Mouse (Mus musculus) gastrocnemius, postnatal 10 days (tissue): ENCODE results near the gene Cstb. TPM values are rescaled to one million over a fixed set of nuclear protein-coding genes. Genes with fewer than 3 reads are reported as not detected.

ENCODE experiments used
- DNase-seq: peaks from one replicate; pipeline ENCODE4 v3.0.0; 2021; ENCODE audit warnings: mixed read lengths
- microRNA-seq, 2 experiments: library from miRNA; unstranded; fragments of <30 nt; microRNA quantifications; one replicate each; pipeline ENCODE4 v1.2.0; 2021
- total RNA-seq, 2 experiments: library from RNA; stranded (reverse); gene quantifications; 2 replicates each; pipeline ENCODE4 v1.2.3; 2021

The Cstb gene
- total RNA-seq, 2 experiments from 2014 or later = 28.5 to 40.5 TPM

- no peak for DNase-seq
Observed at GRCm38 (mm10) chr10:78461767-78462166, 36.3 kb downstream of the Cstb start.

DNA sequence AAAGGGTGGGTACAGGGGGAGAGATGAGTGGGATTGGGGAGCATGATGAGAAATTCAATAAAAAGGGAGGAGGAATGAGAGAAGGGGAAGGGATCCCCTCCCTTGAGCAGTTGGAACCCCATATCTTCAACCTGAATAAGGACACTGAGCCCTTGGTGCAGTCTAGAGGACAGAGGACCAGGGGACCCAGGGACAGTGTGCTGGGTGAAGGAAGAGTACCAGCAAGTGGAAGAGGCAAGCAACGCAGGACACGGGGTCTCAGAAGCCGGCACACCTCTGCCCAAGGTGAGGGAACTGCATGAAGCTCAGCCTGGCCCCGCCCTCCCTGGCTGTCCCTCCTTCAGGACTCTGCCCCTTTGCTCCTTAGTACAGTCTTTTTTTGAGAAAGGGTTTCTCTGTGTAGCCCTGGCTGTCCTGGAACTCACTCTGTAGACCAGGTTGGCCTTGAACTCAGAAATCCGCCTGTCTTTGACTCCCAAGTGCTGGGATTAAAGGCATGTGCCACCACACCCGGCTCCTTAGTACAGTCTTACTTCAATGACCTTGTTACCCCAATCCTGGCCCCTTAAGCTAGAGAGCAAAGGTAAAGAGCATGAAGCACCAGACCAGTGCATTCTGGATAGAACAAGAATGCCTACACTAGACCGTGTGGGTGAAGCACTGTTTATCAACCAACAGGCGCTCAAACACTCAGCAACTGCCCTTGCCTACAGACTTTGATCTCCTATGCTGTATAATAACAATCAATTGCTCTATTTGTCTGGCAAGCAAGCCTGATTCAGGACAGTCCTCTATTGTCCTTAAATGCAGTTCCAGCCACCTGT, 37.7 kb downstream of the Cstb start:
- no peak for DNase-seq

- no peak for DNase-seq
Observed at GRCm38 (mm10) chr10:78463769-78464167, 38.3 kb downstream of the Cstb start.

DNA sequence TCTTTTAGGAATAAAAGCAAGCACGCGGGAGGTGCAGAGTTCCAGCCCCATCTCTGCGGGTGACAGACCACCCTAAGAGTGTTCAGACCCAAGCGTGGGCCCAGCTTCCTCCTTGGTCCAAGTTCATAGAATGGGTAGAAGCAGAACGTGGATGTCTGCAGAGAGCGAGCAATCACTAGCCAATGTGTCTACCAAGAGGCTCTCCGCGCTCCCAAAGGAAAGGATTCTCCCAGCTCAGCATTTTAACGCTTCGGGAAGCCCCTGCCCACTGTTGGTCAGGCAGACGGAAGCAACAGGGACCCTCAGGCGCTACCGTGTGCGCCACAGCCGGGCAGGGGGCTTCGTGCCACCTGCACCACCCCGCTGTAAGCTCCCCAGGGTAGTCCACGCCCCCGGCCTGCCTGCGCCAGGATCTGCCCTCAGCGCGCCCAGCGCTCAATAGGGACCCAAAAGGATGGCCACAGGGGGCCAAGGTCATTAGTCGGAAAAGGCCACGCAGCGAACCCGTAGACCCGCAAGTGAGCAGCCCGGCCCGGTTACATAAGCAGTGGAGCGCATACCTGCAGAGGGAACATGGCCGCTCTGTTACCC, 38.8 kb downstream of the Cstb start:
- no peak for DNase-seq

GRCm38 (mm10) chr10:78464792-78465207, 39.3 kb downstream of the Cstb start, which contains the start of gene Pdxk:
Gene Pdxk (minus strand): TSS chr10:78464975.
- DNase-seq = peak; percentile 91

DNA sequence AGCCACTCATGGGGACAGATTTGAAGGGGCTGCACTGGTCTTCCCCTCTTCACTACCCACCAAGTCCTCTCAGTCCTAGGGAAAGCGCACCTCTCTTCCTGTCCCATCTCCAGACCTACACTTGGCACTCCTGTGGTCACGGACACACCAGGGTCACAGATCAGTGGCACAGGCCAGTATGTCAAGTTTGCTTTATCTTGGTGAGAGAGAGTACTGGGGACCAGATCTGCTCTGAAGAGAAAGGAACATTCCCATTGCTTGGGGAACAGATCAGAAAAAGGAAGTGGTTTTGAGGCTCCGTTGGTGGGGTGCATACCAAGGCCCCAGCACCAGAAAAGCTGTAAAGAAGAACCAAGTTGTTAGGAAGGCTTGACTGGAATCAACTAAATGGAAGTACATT, 40.0 kb downstream of the Cstb start:
- DNase-seq = no peak

DNA sequence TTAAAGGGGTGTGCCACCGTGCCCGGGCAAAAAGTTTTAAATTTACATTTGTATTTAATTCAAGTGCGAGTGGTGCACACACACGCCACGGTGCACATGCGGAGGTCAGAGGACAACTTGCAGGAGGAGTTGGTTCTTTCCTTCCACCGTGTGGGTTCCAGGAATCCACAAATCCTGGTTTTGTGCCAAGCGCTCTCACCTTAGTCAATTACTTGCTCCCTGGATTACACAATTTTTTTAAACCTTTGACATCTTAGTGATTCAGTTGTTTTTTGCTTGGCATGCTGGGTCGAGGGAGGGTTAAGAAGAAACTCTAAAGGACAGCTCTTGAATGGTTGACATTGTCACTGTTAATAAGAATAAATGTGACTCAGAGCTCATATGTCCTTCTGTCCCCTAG, 41.2 kb downstream of the Cstb start:
- DNase-seq = no peak

- peak; percentile 74 for DNase-seq
Observed at GRCm38 (mm10) chr10:78467761-78468310, 42.4 kb downstream of the Cstb start.

GRCm38 (mm10) chr10:78470582-78471313, 45.3 kb downstream of the Cstb start:
- no peak for DNase-seq

- DNase-seq = no peak
Observed at GRCm38 (mm10) chr10:78472046-78472445, 46.6 kb downstream of the Cstb start.

GRCm38 (mm10) chr10:78473434-78473833, 48.0 kb downstream of the Cstb start:
- no peak for DNase-seq

DNA sequence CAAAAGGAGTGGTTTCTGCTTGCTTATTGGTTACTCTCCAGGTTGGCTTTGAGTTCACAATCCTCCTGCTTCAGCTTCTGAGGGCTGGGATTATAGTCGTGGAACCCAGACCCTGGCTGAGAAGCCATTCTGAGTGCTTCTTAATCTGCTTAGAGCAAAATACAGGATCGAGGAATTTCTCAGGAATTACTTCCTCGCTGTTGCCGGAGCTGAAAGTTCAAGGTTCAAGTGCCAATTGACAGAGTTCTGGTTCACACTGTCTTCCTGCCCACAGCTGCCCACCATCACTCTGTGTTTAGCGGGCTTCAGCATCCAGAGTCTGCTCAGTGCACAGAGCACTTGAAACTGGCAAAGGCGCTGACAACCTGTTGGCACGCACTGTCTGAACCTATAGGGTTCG, 49.3 kb downstream of the Cstb start:
- DNase-seq = no peak

DNA sequence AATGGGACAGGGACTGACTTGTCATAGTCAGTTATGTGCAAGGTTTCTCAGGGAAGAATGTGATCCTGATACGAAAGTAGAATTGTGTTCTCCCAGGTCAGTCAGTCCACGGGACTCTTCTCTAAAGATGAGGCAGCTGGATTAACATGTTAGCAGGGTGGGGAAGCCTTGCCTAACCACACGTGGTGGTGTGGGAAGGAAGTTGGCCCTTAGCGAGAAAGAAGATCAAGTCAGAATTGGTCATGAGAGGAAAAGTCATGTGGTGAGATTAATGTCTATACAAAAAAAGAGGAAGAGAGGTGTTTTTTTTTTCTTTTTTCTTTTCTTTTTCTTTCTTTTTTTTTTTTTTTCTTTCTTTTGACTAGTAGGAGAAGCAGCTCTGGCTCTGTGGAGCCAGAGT, 51.4 kb downstream of the Cstb start:
- no peak for DNase-seq

Small RNA genes lying within 50 kb of the gene (microRNA-seq; reads per million reads assigned to microRNA genes)
- gene Mir6410 (0 reads per million in 2 experiments), gene Mir6907 (0 to 0.25 reads per million in 2 experiments), gene Mir6908 (0 to 0.32 reads per million in 2 experiments)

Other genes starting within 250 kb of the Cstb start
- 1 to 10 TPM; 8.6 to 8.8 TPM for gene Pwp2, start 240.5 kb upstream of the Cstb start, total RNA-seq
- 10 to 100 TPM; 35.2 to 37.9 TPM for gene Trappc10, start 181.0 kb upstream of the Cstb start, total RNA-seq
- gene Agpat3, start 73.2 kb upstream of the Cstb start, total RNA-seq = 100 to 1,000 TPM; 182 to 191 TPM
- gene Rrp1, start 12.6 kb upstream of the Cstb start, total RNA-seq = 10 to 100 TPM; 82.0 to 91.3 TPM
- 1 to 10 TPM; 7.1 to 8.6 TPM for gene Pdxk, start 39.3 kb downstream of the Cstb start, total RNA-seq
- not detected for gene Olfr1358, start 91.8 kb downstream of the Cstb start, total RNA-seq
- gene Ilvbl, start 148.7 kb downstream of the Cstb start, total RNA-seq = 10 to 100 TPM; 18.0 to 19.2 TPM
- 10 to 100 TPM; 10.3 to 12.8 TPM for gene Syde1, start 166.3 kb downstream of the Cstb start, total RNA-seq
- not detected for gene Olfr1357, start 192.4 kb downstream of the Cstb start, total RNA-seq